Mouse (Mus musculus): Measurements from ENCODE around the gene Mtx3. TPM values are rescaled to one million over a fixed set of nuclear protein-coding genes. Genes with fewer than 3 reads are reported as not detected.

The Mtx3 gene
- total RNA-seq (2023): 12.2 TPM

GRCm38 (mm10) chr13:92844586-92845221 is at the start of gene Mtx3:
Gene Mtx3, plus strand, starts transcription at chr13:92844760.

Other genes with a start within 250 kb of the Mtx3 start
- 15.8 TPM for gene Serinc5, start 233.7 kb upstream of the Mtx3 start, total RNA-seq (2023)
- gene Thbs4, start 49.9 kb upstream of the Mtx3 start, total RNA-seq (2023): not detected

Data from CD4-positive naive resting alpha-beta T cell, adult 76 days (primary cell).